Mouse (Mus musculus): ENCODE measurements at regions not wholly inside any gene's neighbourhood (a gene's known extent, or its start where the extent isn't known, plus 50 kb on each side); places are given as distances from the start of the nearest gene placed in this dataset.

GRCm38 (mm10) chr3:133751565-133751964 is 206.6 kb upstream of the Tet2 start:
- no peak for ATAC-seq (ENCODE audit: low FRiP score, low read depth)
- no peak for TF ChIP-seq POLR2A (IDR thresholded peaks at IDR 0.05; ENCODE audit: borderline replicate concordance, extremely low read depth, insufficient read depth, insufficient read length)
- WGBS = 35% methylated on average over 4 of the region's 4 CpGs
- Histone ChIP-seq H3K36me3 (ENCODE audit: control insufficient read depth, insufficient read depth, low read length) (no peaks in the 10 kb centered on the region), H3K4me3 (replicated peaks; ENCODE audit: low read length) (no peak overlapping the region), H3K4me2 (replicated peaks; ENCODE audit: low read depth, low read length, severe bottlenecking) (no peak overlapping the region), H3K4me1 (ENCODE audit: control insufficient read depth, insufficient read depth, low read length) (peaks cover 18% of the 10 kb centered on the region; the same call in 1 of the 2 replicates), H3K27me3 (ENCODE audit: control insufficient read depth, insufficient read depth, low read length) (no peaks in the 10 kb centered on the region), H3K9ac (ENCODE audit: low read depth, low read length, severe bottlenecking) (no peak overlapping the region), H3K9me3 (ENCODE audit: control insufficient read depth, low read length) (no peaks in the 10 kb centered on the region), H3K27ac (replicated peaks; ENCODE audit: low read depth, low read length) (no peak overlapping the region)
- DNase-seq (ENCODE audit: low spot score) = no peak

GRCm38 (mm10) chr3:133753041-133753440 is 208.1 kb upstream of the Tet2 start:
- no peak overlapping the region for H3K9ac ChIP-seq (ENCODE audit: low read depth, low read length, severe bottlenecking)
- H3K4me1 ChIP-seq (ENCODE audit: control insufficient read depth, insufficient read depth, low read length) = peaks cover 18% of the 10 kb centered on the region; the same call in 1 of the 2 replicates
- H3K9me3 ChIP-seq (ENCODE audit: control insufficient read depth, low read length) = no peaks in the 10 kb centered on the region
- no peak overlapping the region for H3K4me2 ChIP-seq (replicated peaks; ENCODE audit: low read depth, low read length, severe bottlenecking)
- no peak overlapping the region for H3K4me3 ChIP-seq (replicated peaks; ENCODE audit: low read length)
- no peaks in the 10 kb centered on the region for H3K27me3 ChIP-seq (ENCODE audit: control insufficient read depth, insufficient read depth, low read length)
- no peak for ATAC-seq (ENCODE audit: low FRiP score, low read depth)
- no peak overlapping the region for H3K27ac ChIP-seq (replicated peaks; ENCODE audit: low read depth, low read length)
- no peak for TF ChIP-seq POLR2A (IDR thresholded peaks at IDR 0.05; ENCODE audit: borderline replicate concordance, extremely low read depth, insufficient read depth, insufficient read length)
- no peak for DNase-seq (ENCODE audit: low spot score)
- H3K36me3 ChIP-seq (ENCODE audit: control insufficient read depth, insufficient read depth, low read length) = no peaks in the 10 kb centered on the region
- WGBS = 57% methylated on average over 3 of the region's 3 CpGs

GRCm38 (mm10) chr3:133754006-133754910 is 209.3 kb upstream of the Tet2 start:
- WGBS = 41% methylated on average over 14 of the region's 14 CpGs
- Histone ChIP-seq H3K36me3 (ENCODE audit: control insufficient read depth, insufficient read depth, low read length) (no peaks in the 10 kb centered on the region), H3K4me2 (replicated peaks; ENCODE audit: low read depth, low read length, severe bottlenecking) (no peak overlapping the region), H3K27me3 (ENCODE audit: control insufficient read depth, insufficient read depth, low read length) (no peaks in the 10 kb centered on the region), H3K4me1 (ENCODE audit: control insufficient read depth, insufficient read depth, low read length) (peaks cover 22% of the 10 kb centered on the region), H3K9me3 (ENCODE audit: control insufficient read depth, low read length) (no peaks in the 10 kb centered on the region), H3K9ac (ENCODE audit: low read depth, low read length, severe bottlenecking) (no peak overlapping the region), H3K27ac (replicated peaks; ENCODE audit: low read depth, low read length) (0 out of 2 replicates have a peak overlapping the region, but pooled peaks have one; percentile 48), H3K4me3 (replicated peaks; ENCODE audit: low read length) (no peak overlapping the region)
- no peak for TF ChIP-seq POLR2A (IDR thresholded peaks at IDR 0.05; ENCODE audit: borderline replicate concordance, extremely low read depth, insufficient read depth, insufficient read length)
- ATAC-seq (ENCODE audit: low FRiP score, low read depth) = no peak
- DNase-seq (ENCODE audit: low spot score) = no peak

GRCm38 (mm10) chr3:133754911-133755259 is 209.9 kb upstream of the Tet2 start:
- Histone ChIP-seq H3K9me3 (ENCODE audit: control insufficient read depth, low read length) (no peaks in the 10 kb centered on the region), H3K4me2 (replicated peaks; ENCODE audit: low read depth, low read length, severe bottlenecking) (no peak overlapping the region), H3K4me3 (replicated peaks; ENCODE audit: low read length) (no peak overlapping the region), H3K27ac (replicated peaks; ENCODE audit: low read depth, low read length) (no peak overlapping the region), H3K4me1 (ENCODE audit: control insufficient read depth, insufficient read depth, low read length) (peaks cover 22% of the 10 kb centered on the region), H3K27me3 (ENCODE audit: control insufficient read depth, insufficient read depth, low read length) (no peaks in the 10 kb centered on the region), H3K36me3 (ENCODE audit: control insufficient read depth, insufficient read depth, low read length) (no peaks in the 10 kb centered on the region), H3K9ac (ENCODE audit: low read depth, low read length, severe bottlenecking) (no peak overlapping the region)
- ATAC-seq (ENCODE audit: low FRiP score, low read depth) (no peak), DNase-seq (ENCODE audit: low spot score) (no peak)
- no peak for TF ChIP-seq POLR2A (IDR thresholded peaks at IDR 0.05; ENCODE audit: borderline replicate concordance, extremely low read depth, insufficient read depth, insufficient read length)
- WGBS = 15% methylated on average over 3 of the region's 3 CpGs

- H3K36me3 ChIP-seq (ENCODE audit: control insufficient read depth, insufficient read depth, low read length) = no peaks in the 10 kb centered on the region
- 36% methylated on average over 12 of the region's 12 CpGs for WGBS
- DNase-seq (ENCODE audit: low spot score) (no peak), ATAC-seq (ENCODE audit: low FRiP score, low read depth) (no peak)
- TF ChIP-seq POLR2A (IDR thresholded peaks at IDR 0.05; ENCODE audit: borderline replicate concordance, extremely low read depth, insufficient read depth, insufficient read length) = no peak
- no peak overlapping the region for H3K27ac ChIP-seq (replicated peaks; ENCODE audit: low read depth, low read length)
- H3K4me1 ChIP-seq (ENCODE audit: control insufficient read depth, insufficient read depth, low read length) = peaks cover 15% of the 10 kb centered on the region
- peak overlapping the region; percentile 23 for H3K4me2 ChIP-seq (replicated peaks; ENCODE audit: low read depth, low read length, severe bottlenecking)
- H3K4me3 ChIP-seq (replicated peaks; ENCODE audit: low read length) = no peak overlapping the region
- no peaks in the 10 kb centered on the region for H3K9me3 ChIP-seq (ENCODE audit: control insufficient read depth, low read length)
- no peaks in the 10 kb centered on the region for H3K27me3 ChIP-seq (ENCODE audit: control insufficient read depth, insufficient read depth, low read length)
- H3K9ac ChIP-seq (ENCODE audit: low read depth, low read length, severe bottlenecking) = peak overlapping the region; percentile 18; the same call in 1 of the 2 replicates
These were observed 212.9 kb upstream of the Tet2 start for GRCm38 (mm10) chr3:133757756-133758420.
